Mouse (Mus musculus) forebrain, embryonic 13.5 days (tissue): ENCODE measurements around the gene Ganab. TPM values are rescaled to one million over a fixed set of nuclear protein-coding genes. Genes with fewer than 3 reads are reported as not detected.
"Not testable (repeated sequence)": the region's sequence is repeated elsewhere in the genome, so short reads cannot be mapped to it uniquely, and the experiment has no call there.

ENCODE experiments used
- ATAC-seq: fragments of 200-750 bp; cut with Nextera tagmentation; 2 replicates; pipeline ENCODE4 v1.8.0; 2017
- H3K27ac ChIP-seq: fragments of 300-500 bp; sonication (generic); 2 replicates; pipeline ENCODE4 v1.5.1; 2015; ENCODE audit warnings: inconsistent platforms, mild to moderate bottlenecking, moderate library complexity
- H3K27me3 ChIP-seq: fragments of 300-500 bp; sonication (generic); 2 replicates; pipeline ENCODE4 v1.6.1; 2015; ENCODE audit warnings: mild to moderate bottlenecking, inconsistent platforms
- H3K36me3 ChIP-seq: fragments of 300-500 bp; sonication (generic); 2 replicates; pipeline ENCODE4 v1.6.1; 2015; ENCODE audit warnings: mild to moderate bottlenecking, inconsistent platforms; ENCODE audit not compliant: poor library complexity, severe bottlenecking
- H3K4me1 ChIP-seq: fragments of 300-500 bp; sonication (generic); 2 replicates; pipeline ENCODE4 v1.6.1; 2015; ENCODE audit warnings: inconsistent platforms
- H3K4me2 ChIP-seq: fragments of 300-500 bp; sonication (generic); 2 replicates; pipeline ENCODE4 v1.6.1; 2015; ENCODE audit warnings: inconsistent platforms, mild to moderate bottlenecking, moderate library complexity
- H3K4me3 ChIP-seq: fragments of 300-500 bp; sonication (generic); 2 replicates; pipeline ENCODE4 v1.5.1; 2015; ENCODE audit warnings: mild to moderate bottlenecking, inconsistent platforms
- H3K9ac ChIP-seq: fragments of 300-500 bp; sonication (generic); 2 replicates; pipeline ENCODE4 v1.6.1; 2015; ENCODE audit warnings: mild to moderate bottlenecking, inconsistent platforms
- H3K9me3 ChIP-seq: fragments of 300-500 bp; sonication (generic); replicated peaks from 2 replicates; pipeline ENCODE4 v1.6.1; 2016; ENCODE audit warnings: inconsistent platforms
- WGBS: fragments of 180-500 bp; shearing (Covaris S2); methylation state at CpG from one replicate; pipeline ENCODE4 v1.1.7; 2015; 5-methylcytosine and 5-hydroxymethylcytosine counted together
- polyA plus RNA-seq: library from polyadenylated mRNA; unstranded; fragments of >200 nt; fragmentation: Nextera tagmentation; extraction: Ambion mirVana; gene quantifications from 2 replicates; pipeline ENCODE4 v1.2.1, GENCODE M21; 2015

Gene Ganab
- polyA plus RNA-seq, 1 experiment from 2014 or later = 83.6 TPM

GRCm38 (mm10) chr19:8892829-8893766, 4.8 kb upstream of the Ganab start, which contains the start of gene Ints5:
Gene Ints5, plus strand, starts transcription at chr19:8893005.
- H3K4me2 ChIP-seq = peak within 1 kb of the TSS; percentile 87
- H3K9me3 ChIP-seq = no peaks in the 10 kb centered on the region
- H3K4me1 ChIP-seq = peaks cover 31% of the 10 kb centered on the region
- 4% methylated on average over 49 of the region's 54 CpGs for WGBS
- no peaks in the 10 kb centered on the region for H3K27me3 ChIP-seq
- peak within 1 kb of the TSS; percentile 96 for H3K9ac ChIP-seq
- H3K36me3 ChIP-seq = peaks cover 40% of the 10 kb centered on the region
- ATAC-seq = peak; percentile 72
- H3K27ac ChIP-seq = peak within 1 kb of the TSS; percentile 78
- H3K4me3 ChIP-seq = peak within 1 kb of the TSS; percentile 93

GRCm38 (mm10) chr19:8895397-8895960, 2.4 kb upstream of the Ganab start:
- no peaks in the 10 kb centered on the region for H3K9me3 ChIP-seq
- no peaks in the 10 kb centered on the region for H3K27me3 ChIP-seq
- H3K36me3 ChIP-seq = peaks cover 36% of the 10 kb centered on the region
- ATAC-seq = no peak
- no peak overlapping the region for H3K9ac ChIP-seq
- H3K27ac ChIP-seq = no peak overlapping the region
- 0 out of 2 replicates have a peak overlapping the region, but pooled peaks have one; percentile 2 for H3K4me3 ChIP-seq
- H3K4me1 ChIP-seq = peaks cover 32% of the 10 kb centered on the region
- H3K4me2 ChIP-seq = no peak overlapping the region
- 92% methylated on average over 9 of the region's 9 CpGs for WGBS

GRCm38 (mm10) chr19:8896231-8896630, 1.6 kb upstream of the Ganab start:
- H3K27me3 ChIP-seq, H3K9me3 ChIP-seq, H3K27ac ChIP-seq, H3K9ac ChIP-seq, H3K4me3 ChIP-seq, H3K4me2 ChIP-seq, ATAC-seq: not testable (repeated sequence)
- WGBS = 90% methylated on average over 5 of the region's 5 CpGs
- Histone ChIP-seq H3K4me1 (peaks cover 32% of the 10 kb centered on the region), H3K36me3 (peaks cover 29% of the 10 kb centered on the region)

- Histone ChIP-seq H3K4me2 (peak overlapping the region; percentile 91), H3K4me3 (peak overlapping the region; percentile 97), H3K27ac (peak overlapping the region; percentile 85), H3K36me3 (peaks cover 31% of the 10 kb centered on the region), H3K4me1 (peaks cover 32% of the 10 kb centered on the region), H3K9ac (peak overlapping the region; percentile 96)
- H3K9me3 ChIP-seq, H3K27me3 ChIP-seq: not testable (repeated sequence)
- 25% methylated on average over 21 of the region's 21 CpGs for WGBS
- peak; percentile 60 for ATAC-seq
Measured at GRCm38 (mm10) chr19:8897211-8897864, 533 bp upstream of the Ganab start.

- H3K4me3 ChIP-seq = peak overlapping the region; percentile 97
- peak overlapping the region; percentile 91 for H3K4me2 ChIP-seq
- peak overlapping the region; percentile 96 for H3K9ac ChIP-seq
- 16% methylated on average over 13 of the region's 13 CpGs for WGBS
- ATAC-seq = no peak
- peak overlapping the region; percentile 77 for H3K27ac ChIP-seq
- no peaks in the 10 kb centered on the region for H3K9me3 ChIP-seq
- H3K4me1 ChIP-seq = peaks cover 28% of the 10 kb centered on the region
- peaks cover 42% of the 10 kb centered on the region for H3K36me3 ChIP-seq
- H3K27me3 ChIP-seq = no peaks in the 10 kb centered on the region
Measured at GRCm38 (mm10) chr19:8898576-8898975, 705 bp downstream of the Ganab start.

- ATAC-seq = no peak
- H3K27ac ChIP-seq = no peak overlapping the region
- peak overlapping the region; percentile 97 for H3K4me3 ChIP-seq
- H3K9me3 ChIP-seq = no peaks in the 10 kb centered on the region
- H3K36me3 ChIP-seq = peaks cover 46% of the 10 kb centered on the region
- WGBS = 61% methylated on average over 3 of the region's 3 CpGs
- H3K4me1 ChIP-seq = peaks cover 23% of the 10 kb centered on the region
- H3K27me3 ChIP-seq = no peaks in the 10 kb centered on the region
- H3K9ac ChIP-seq = peak overlapping the region; percentile 96
- peak overlapping the region; percentile 91 for H3K4me2 ChIP-seq
Measured at GRCm38 (mm10) chr19:8899079-8899478, 1.2 kb downstream of the Ganab start.

GRCm38 (mm10) chr19:8903412-8903811, 5.5 kb downstream of the Ganab start:
- no peak for ATAC-seq
- Histone ChIP-seq H3K27me3 (no peaks in the 10 kb centered on the region), H3K27ac (no peak overlapping the region), H3K9ac (no peak overlapping the region), H3K9me3 (no peaks in the 10 kb centered on the region), H3K36me3 (peaks cover 61% of the 10 kb centered on the region), H3K4me1 (peaks cover 12% of the 10 kb centered on the region), H3K4me3 (no peak overlapping the region), H3K4me2 (no peak overlapping the region)
- WGBS = 96% methylated on average over 5 of the region's 5 CpGs

- Histone ChIP-seq H3K4me2 (no peak overlapping the region), H3K9ac (no peak overlapping the region), H3K4me1 (no peaks in the 10 kb centered on the region), H3K9me3 (no peaks in the 10 kb centered on the region), H3K4me3 (no peak overlapping the region), H3K27me3 (no peaks in the 10 kb centered on the region), H3K36me3 (peaks cover 97% of the 10 kb centered on the region), H3K27ac (no peak overlapping the region)
- 87% methylated on average over 6 of the region's 6 CpGs for WGBS
- ATAC-seq = no peak
Measured at GRCm38 (mm10) chr19:8908531-8908930, 10.7 kb downstream of the Ganab start.

GRCm38 (mm10) chr19:8911810-8912209, 13.9 kb downstream of the Ganab start:
- no peak for ATAC-seq
- 95% methylated on average over 5 of the region's 5 CpGs for WGBS
- Histone ChIP-seq H3K4me3 (no peak overlapping the region), H3K36me3 (peaks cover 100% of the 10 kb centered on the region), H3K27me3 (no peaks in the 10 kb centered on the region), H3K4me2 (no peak overlapping the region), H3K27ac (no peak overlapping the region), H3K4me1 (no peaks in the 10 kb centered on the region), H3K9ac (no peak overlapping the region), H3K9me3 (no peaks in the 10 kb centered on the region)

- no peak for ATAC-seq
- H3K27ac ChIP-seq = no peak overlapping the region
- H3K4me1 ChIP-seq = no peaks in the 10 kb centered on the region
- H3K9me3 ChIP-seq = no peaks in the 10 kb centered on the region
- WGBS = 92% methylated on average over 3 of the region's 3 CpGs
- no peak overlapping the region for H3K9ac ChIP-seq
- H3K4me2 ChIP-seq = no peak overlapping the region
- peaks cover 80% of the 10 kb centered on the region for H3K36me3 ChIP-seq
- H3K4me3 ChIP-seq = no peak overlapping the region
- H3K27me3 ChIP-seq = no peaks in the 10 kb centered on the region
Measured at GRCm38 (mm10) chr19:8914212-8914611, 16.3 kb downstream of the Ganab start.

- ATAC-seq = no peak
- Histone ChIP-seq H3K27ac (no peak overlapping the region), H3K9ac (no peak overlapping the region), H3K36me3 (peaks cover 32% of the 10 kb centered on the region), H3K9me3 (no peaks in the 10 kb centered on the region), H3K27me3 (no peaks in the 10 kb centered on the region), H3K4me1 (peaks cover 15% of the 10 kb centered on the region), H3K4me3 (no peak overlapping the region), H3K4me2 (no peak overlapping the region)
- 91% methylated on average over 3 of the region's 3 CpGs for WGBS
Measured at GRCm38 (mm10) chr19:8919000-8919399, 21.1 kb downstream of the Ganab start.

GRCm38 (mm10) chr19:8919684-8920072, 21.8 kb downstream of the Ganab start:
- no peaks in the 10 kb centered on the region for H3K9me3 ChIP-seq
- H3K4me3 ChIP-seq = peak overlapping the region; percentile 80
- H3K27ac ChIP-seq = 0 out of 2 replicates have a peak overlapping the region, but pooled peaks have one; percentile 74
- 77% methylated on average over 6 of the region's 6 CpGs for WGBS
- peaks cover 15% of the 10 kb centered on the region for H3K4me1 ChIP-seq
- peak overlapping the region; percentile 71 for H3K4me2 ChIP-seq
- peak; percentile 1; the same call in 1 of the 2 replicates for ATAC-seq
- H3K36me3 ChIP-seq = peaks cover 25% of the 10 kb centered on the region
- H3K27me3 ChIP-seq = no peaks in the 10 kb centered on the region
- H3K9ac ChIP-seq = no peak overlapping the region
